Mouse (Mus musculus) megakaryocyte, embryonic 14.5 days (primary cell): ENCODE data around the gene Tada2b.

ENCODE experiments used
- FLI1 ChIP-seq: IDR thresholded peaks from 2 replicates; pipeline ENCODE4 v1.6.1; 2012; ENCODE audit warnings: low read length, inconsistent platforms, mixed read lengths
- GATA1 ChIP-seq: IDR thresholded peaks from 3 replicates; pipeline ENCODE4 v1.6.1; 2012; ENCODE audit warnings: mixed read lengths, low read length, inconsistent platforms, borderline replicate concordance

GRCm38 (mm10) chr5:36526274-36526673, 42.2 kb upstream of the Tada2b start:
- TF ChIP-seq GATA1 (no peak), FLI1 (no peak)
